Mouse (Mus musculus) lung, postnatal 0 days (tissue): ENCODE results near the gene Spr. TPM values are rescaled to one million over a fixed set of nuclear protein-coding genes. Genes with fewer than 3 reads are reported as not detected.
A peak's percentile ranks its signal among the peaks of the same experiment; 100 is the strongest.
"Not testable (repeated sequence)": the region's sequence is repeated elsewhere in the genome, so short reads cannot be mapped to it uniquely, and the experiment has no call there.

Experiments used
- ATAC-seq: fragments of 200-750 bp; cut with Nextera tagmentation; 2 replicates; pipeline ENCODE4 v1.8.0; 2017; ENCODE audit warnings: moderate library complexity
- DNase-seq: peaks from one replicate; pipeline ENCODE4 v3.0.0-alpha.2; 2016; ENCODE audit warnings: low spot score
- H3K27ac ChIP-seq: fragments of 300-500 bp; sonication (generic); 2 replicates; pipeline ENCODE4 v1.5.1; 2014; ENCODE audit warnings: antibody characterized with exemption, mild to moderate bottlenecking, low read length, mixed read lengths
- H3K27me3 ChIP-seq: fragments of 300-500 bp; sonication (generic); replicated peaks from 2 replicates; pipeline ENCODE4 v1.6.1; 2014; ENCODE audit warnings: low read length, mixed read lengths; ENCODE audit not compliant: insufficient read depth
- H3K36me3 ChIP-seq: fragments of 300-500 bp; sonication (generic); 2 replicates; pipeline ENCODE4 v1.6.1; 2014; ENCODE audit warnings: low read length, mixed read lengths; ENCODE audit not compliant: insufficient read depth
- H3K4me1 ChIP-seq: fragments of 300-500 bp; sonication (generic); 2 replicates; pipeline ENCODE4 v1.6.1; 2014; ENCODE audit warnings: antibody characterized with exemption, low read depth, low read length, mixed read lengths; ENCODE audit not compliant: insufficient read depth
- H3K4me2 ChIP-seq: fragments of 300-500 bp; sonication (generic); replicated peaks from 2 replicates; pipeline ENCODE4 v1.6.1; 2014; ENCODE audit warnings: low read depth, mild to moderate bottlenecking, low read length, moderate library complexity, mixed read lengths
- H3K4me3 ChIP-seq: fragments of 300-500 bp; sonication (generic); 2 replicates; pipeline ENCODE4 v1.5.1; 2014; ENCODE audit warnings: low read depth, low read length
- H3K9ac ChIP-seq: fragments of 300-500 bp; sonication (generic); replicated peaks from 2 replicates; pipeline ENCODE4 v1.6.1; 2014; ENCODE audit warnings: low read depth, mild to moderate bottlenecking
- H3K9me3 ChIP-seq: fragments of 300-500 bp; sonication (generic); 2 replicates; pipeline ENCODE4 v1.6.1; 2016; ENCODE audit warnings: low read length, mixed read lengths
- CTCF ChIP-seq: IDR thresholded peaks from 2 replicates; pipeline ENCODE4 v1.5.1; 2016; ENCODE audit warnings: antibody characterized with exemption, mild to moderate bottlenecking
- EP300 ChIP-seq: IDR thresholded peaks from 2 replicates; pipeline ENCODE4 v1.6.1; 2016; ENCODE audit warnings: antibody characterized with exemption, mild to moderate bottlenecking, control low read depth
- WGBS: fragments of 180-500 bp; shearing (Covaris S2); extraction: QIAGEN DNeasy Blood & Tissue Kit; methylation state at CpG from one replicate; pipeline ENCODE4 v1.1.7; 2014; 5-methylcytosine and 5-hydroxymethylcytosine counted together
- polyA plus RNA-seq: library from polyadenylated mRNA; unstranded; fragments of >200 nt; fragmentation: Nextera tagmentation; extraction: Ambion mirVana; gene quantifications from 2 replicates; pipeline ENCODE4 v1.2.1, GENCODE M21; 2015

Gene Spr
- polyA plus RNA-seq, 1 experiment from 2014 or later, result 54.3 TPM

DNA sequence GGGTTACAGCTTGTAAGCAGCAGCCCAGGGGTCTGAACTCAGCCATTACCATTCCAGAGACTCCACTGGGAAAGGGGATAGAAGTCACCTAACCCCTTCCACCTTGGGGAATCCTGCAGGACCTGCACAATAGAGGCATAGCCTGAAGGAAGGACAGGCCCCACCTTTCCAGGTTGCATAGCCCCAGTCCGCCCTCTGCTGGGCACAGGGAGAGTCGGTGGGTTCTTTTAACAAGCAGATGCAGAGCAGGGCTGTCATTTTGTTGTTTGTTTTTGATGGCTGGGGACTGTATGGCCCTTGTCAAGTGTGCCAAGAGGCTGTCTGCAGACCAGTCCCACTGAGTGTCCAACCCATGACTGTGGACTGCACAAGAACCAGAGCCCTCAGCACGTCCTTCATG, 4.8 kb downstream of the Spr start:
- not testable (repeated sequence) for ATAC-seq, H3K4me2 ChIP-seq, H3K9ac ChIP-seq, H3K27ac ChIP-seq, H3K36me3 ChIP-seq, H3K9me3 ChIP-seq, H3K4me1 ChIP-seq, H3K4me3 ChIP-seq, H3K27me3 ChIP-seq
- 31% methylated on average over 3 of the region's 3 CpGs for WGBS
- DNase-seq, result peak; percentile 27
- peak; percentile 61 for TF ChIP-seq CTCF

DNA sequence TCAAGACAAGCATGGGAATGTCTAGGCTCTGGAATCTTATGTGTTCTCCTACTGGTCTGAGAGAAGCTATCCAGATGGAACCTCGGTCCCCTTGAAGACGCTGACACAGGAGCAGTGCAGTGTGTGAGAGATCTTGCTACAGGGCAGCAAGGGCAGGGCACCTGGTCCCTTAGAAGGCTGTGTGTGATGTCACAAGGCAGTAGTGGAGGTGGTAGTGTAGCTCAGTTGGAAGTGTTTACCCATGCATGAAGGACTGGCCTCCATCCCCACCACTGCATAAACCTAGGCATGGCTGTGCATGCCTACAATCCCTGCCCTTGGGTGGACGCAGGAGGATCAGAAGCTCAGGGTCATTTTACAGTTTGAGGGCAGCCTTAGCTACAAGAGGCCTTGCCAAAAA, 5.3 kb downstream of the Spr start:
- not testable (repeated sequence) for DNase-seq, H3K27ac ChIP-seq, H3K4me3 ChIP-seq

DNA sequence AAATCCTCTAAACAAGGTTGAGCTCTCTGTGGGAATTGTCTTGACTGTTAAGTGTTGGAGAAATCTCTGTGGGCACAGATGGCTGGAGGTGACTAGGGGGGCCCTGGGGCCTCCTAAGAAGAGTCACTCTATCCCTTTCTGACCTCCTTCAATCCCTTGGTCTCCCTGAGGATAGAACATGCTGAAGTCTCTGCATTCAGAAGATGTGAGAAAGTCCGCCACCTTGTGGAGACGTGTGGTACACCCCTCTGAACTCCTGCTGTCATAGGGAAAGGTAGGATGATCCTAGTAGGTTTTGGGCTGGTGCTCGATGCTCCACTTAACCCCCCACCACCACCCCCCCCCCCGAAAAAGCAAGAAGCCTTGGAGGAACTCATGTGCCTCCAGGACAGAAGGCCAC, 5.9 kb downstream of the Spr start:
- TF ChIP-seq EP300 (no peak), CTCF (peak; percentile 87)
- H3K9ac ChIP-seq, result no peak overlapping the region
- 2% methylated on average over 4 of the region's 4 CpGs for WGBS
- no peaks in the 10 kb centered on the region for H3K4me1 ChIP-seq
- H3K4me3 ChIP-seq, result no peak overlapping the region
- no peak overlapping the region for H3K4me2 ChIP-seq
- H3K9me3 ChIP-seq, result no peaks in the 10 kb centered on the region
- ATAC-seq (peak; percentile 37; the same call in 1 of the 2 replicates), DNase-seq (peak; percentile 63)
- no peaks in the 10 kb centered on the region for H3K36me3 ChIP-seq
- H3K27ac ChIP-seq, result no peak overlapping the region
- H3K27me3 ChIP-seq, result no peaks in the 10 kb centered on the region

More for the DNA sequence above, 5.3 kb downstream of the Spr start:
- ATAC-seq, H3K36me3 ChIP-seq, H3K4me1 ChIP-seq, H3K9ac ChIP-seq, H3K4me2 ChIP-seq, H3K27me3 ChIP-seq, H3K9me3 ChIP-seq: not testable (repeated sequence)
- 87% methylated on average over 3 of the region's 3 CpGs for WGBS

DNA sequence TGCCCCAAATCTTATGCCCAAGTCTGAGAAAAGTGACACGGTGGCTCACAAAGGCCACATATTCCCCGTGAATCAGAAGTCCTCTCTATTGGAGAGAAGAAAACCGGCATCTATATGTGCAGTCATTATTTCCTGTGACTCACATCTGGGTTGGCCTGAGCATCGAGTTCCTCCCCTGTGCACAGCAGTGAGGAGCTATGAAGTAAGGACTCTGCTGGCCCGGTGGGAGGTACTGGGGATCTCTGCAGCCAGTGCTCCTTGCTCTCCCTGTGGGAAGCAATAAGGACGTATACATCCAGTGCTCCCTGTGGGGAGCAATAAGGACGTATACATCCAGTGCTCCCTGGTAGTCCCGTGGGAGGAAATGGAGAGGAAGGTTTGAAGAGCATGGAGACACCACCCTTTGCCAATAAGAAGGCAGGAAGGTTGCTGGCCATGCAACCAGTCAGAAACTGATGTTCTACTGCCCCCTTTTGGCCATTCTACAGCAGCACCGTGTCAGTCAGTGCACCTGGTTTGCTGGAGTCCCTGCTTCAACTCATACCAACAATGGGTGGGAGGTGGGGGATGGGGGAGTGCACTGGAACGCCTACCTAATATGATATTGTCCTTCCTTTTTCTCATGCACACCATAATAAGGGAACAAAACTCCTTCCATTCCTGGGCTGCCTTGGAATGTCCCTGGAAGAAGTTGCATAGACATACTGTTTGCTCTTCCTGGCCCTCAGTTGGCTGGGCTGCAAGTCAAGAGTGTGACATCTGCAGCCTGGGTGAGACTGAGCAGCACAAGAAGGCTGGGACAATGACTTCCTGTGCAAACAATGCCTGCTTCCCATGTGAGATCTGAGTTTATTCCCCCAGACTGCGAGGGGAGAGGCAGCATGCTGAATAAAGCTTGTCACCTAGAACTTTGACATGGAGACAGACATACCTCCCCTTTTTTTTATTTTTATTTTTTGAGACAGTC, 19.7 kb downstream of the Spr start:
- peak; percentile 82 for TF ChIP-seq CTCF
- H3K27ac ChIP-seq, H3K9me3 ChIP-seq, H3K4me3 ChIP-seq, H3K9ac ChIP-seq, H3K36me3 ChIP-seq, H3K4me2 ChIP-seq, H3K27me3 ChIP-seq, H3K4me1 ChIP-seq: not testable (repeated sequence)
- ATAC-seq (peak; percentile 81), DNase-seq (peak; percentile 83)
- 24% methylated on average over 8 of the region's 11 CpGs for WGBS

DNA sequence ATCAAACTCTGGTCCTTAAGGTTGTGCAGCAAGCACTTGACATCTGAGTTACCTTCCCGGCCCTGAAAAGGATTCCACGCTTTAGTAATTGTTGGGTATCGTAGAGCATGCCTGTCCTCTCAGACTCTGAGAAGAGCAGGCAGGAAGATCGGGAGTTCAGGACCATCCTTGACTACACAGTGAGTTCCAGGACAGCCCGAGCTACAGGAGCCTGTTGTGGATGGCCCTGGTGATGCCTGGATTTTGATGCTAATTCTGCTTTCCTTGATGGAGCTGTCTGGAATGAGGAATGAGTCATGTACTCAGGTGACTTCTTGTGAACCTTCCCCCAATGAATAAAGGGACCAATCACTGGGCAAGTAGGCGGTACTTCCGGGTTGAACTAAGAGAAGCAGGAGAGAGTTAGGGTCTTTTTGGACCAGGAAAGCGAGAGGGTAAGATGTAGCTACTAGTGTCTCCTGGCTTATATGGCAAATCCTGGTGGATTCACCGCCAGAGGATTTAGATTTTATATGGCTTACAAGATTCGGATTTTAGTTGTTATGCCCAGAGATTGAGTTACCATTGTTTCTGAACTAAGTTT, 32.4 kb downstream of the Spr start:
- Histone ChIP-seq H3K9ac (no peak overlapping the region), H3K27ac (no peak overlapping the region), H3K36me3 (no peaks in the 10 kb centered on the region), H3K27me3 (no peaks in the 10 kb centered on the region), H3K9me3 (no peaks in the 10 kb centered on the region), H3K4me1 (peaks cover 2% of the 10 kb centered on the region; the same call in 1 of the 2 replicates), H3K4me2 (no peak overlapping the region), H3K4me3 (no peak overlapping the region)
- 80% methylated on average over 10 of the region's 10 CpGs for WGBS
- no peak for DNase-seq
- TF ChIP-seq EP300, result no peak
- no peak for TF ChIP-seq CTCF
- no peak for ATAC-seq

DNA sequence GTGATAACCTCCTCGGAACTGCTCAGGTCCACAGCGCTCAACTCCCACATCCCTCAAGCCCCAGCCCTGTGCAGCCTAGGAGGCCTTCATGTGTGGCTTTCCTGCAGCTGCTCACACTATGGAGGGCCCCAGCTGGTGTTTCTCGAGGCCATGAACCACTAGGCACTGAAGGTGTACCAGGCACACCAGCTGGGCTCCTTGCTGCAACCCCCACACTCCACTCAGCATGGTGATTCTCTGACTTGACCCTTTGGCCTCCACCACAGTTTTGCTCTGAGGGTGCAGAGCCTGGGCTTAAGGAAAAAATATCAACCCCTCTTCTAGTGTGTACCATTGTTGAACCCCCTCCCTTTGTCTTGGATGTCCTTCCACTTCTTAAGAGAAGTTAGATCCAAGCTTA, 34.2 kb downstream of the Spr start:
- DNase-seq, result no peak
- no peak overlapping the region for H3K9ac ChIP-seq
- H3K9me3 ChIP-seq, result no peaks in the 10 kb centered on the region
- H3K4me2 ChIP-seq, result no peak overlapping the region
- no peaks in the 10 kb centered on the region for H3K36me3 ChIP-seq
- TF ChIP-seq CTCF (no peak), EP300 (no peak)
- no peak overlapping the region for H3K4me3 ChIP-seq
- no peak for ATAC-seq
- H3K27me3 ChIP-seq, result no peaks in the 10 kb centered on the region
- no peak overlapping the region for H3K27ac ChIP-seq
- 76% methylated on average over 3 of the region's 3 CpGs for WGBS
- peaks cover 3% of the 10 kb centered on the region; the same call in 1 of the 2 replicates for H3K4me1 ChIP-seq
